Mouse (Mus musculus) kidney, postnatal 4 days (tissue): ENCODE results near the gene Ripply1.
A peak's percentile ranks its signal among the peaks of the same experiment; 100 is the strongest.

Experiments used
- DNase-seq, 2 experiments: peaks; one replicate each; pipeline ENCODE4 v3.0.0; 2021; ENCODE audit warnings: mixed read lengths in 2 of 2

Ripply1 gene

GRCm38 (mm10) chrX:139782278-139783044 is at the start of gene Ripply1:
Gene Ripply1, minus strand, starts transcription at chrX:139782353.
- DNase-seq: no peak

DNA sequence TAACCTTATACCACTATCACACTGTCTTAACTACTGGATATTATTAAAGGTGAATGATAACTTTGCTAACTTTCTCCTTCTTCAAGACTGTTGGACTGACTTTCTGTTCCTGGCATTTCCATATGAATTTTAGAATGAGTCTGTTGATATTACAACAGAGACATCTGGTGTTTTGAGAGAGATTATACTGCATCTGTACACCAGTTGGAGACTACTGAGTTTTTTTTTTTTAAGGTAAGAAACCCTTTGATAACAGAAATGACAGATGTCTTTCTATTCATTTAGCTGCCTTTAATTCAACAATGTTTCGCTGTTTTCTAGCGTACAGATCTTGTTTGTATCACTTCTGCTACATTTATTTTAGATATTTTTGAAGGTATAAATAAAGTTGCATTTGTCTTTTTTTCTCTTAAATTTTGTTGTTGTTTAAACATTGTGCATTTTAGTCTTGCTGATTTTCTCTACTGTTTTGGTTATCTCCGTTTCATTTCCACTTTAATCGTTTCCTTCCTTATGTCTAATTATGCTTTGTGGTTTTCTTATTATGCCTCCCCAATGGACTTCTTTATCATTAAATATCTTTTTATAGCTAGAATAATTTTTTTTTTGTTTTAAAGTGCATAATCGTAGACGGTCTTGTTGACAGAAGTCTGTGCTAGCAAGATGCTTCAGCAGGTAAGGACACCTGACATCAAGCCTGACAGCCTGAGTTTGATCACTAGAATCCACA is 46.4 kb upstream of the Ripply1 start:
- DNase-seq: no peak

DNA sequence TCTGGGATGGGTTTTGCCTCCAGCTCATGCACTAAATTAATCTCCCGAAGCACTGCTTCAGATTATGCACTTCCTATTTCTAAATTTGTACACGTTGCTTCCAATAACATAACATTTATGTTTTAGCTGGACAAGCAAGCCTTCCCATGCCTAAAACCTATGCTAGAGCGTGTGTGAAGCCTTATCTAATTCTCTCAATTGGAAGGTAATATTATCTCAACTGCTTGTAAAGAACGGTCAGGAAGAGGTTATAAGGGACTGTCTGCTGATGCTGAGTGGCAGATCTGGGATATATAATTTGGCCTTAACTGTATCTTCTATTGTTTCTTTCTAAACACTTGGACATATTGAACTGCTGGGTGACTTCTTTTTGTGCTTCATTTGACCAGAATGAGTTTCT is 44.8 kb upstream of the Ripply1 start:
- no peak for DNase-seq

GRCm38 (mm10) chrX:139825402-139825801 is 43.2 kb upstream of the Ripply1 start:
- no peak for DNase-seq

DNA sequence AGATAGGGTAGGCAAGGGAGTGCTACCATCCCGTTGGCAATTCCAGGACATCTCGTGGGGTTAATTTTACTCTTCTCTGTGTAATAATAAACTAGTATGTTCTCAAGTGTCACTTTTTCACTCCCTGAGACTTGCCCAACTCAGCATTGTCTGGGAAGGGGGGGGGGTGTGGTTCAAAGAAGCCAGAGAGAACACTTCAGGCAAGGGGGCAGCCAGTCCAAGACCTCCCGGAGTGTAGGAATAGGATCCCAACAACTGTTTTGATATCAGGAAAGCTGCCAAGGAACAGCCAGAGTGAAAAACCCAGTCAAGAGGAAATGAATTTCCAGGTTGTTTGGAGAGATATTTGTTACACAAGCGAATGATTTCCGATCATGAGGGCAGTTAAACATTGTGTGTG is 33.0 kb upstream of the Ripply1 start:
- peak in 1 of 2 experiments; percentile 10 for DNase-seq

DNA sequence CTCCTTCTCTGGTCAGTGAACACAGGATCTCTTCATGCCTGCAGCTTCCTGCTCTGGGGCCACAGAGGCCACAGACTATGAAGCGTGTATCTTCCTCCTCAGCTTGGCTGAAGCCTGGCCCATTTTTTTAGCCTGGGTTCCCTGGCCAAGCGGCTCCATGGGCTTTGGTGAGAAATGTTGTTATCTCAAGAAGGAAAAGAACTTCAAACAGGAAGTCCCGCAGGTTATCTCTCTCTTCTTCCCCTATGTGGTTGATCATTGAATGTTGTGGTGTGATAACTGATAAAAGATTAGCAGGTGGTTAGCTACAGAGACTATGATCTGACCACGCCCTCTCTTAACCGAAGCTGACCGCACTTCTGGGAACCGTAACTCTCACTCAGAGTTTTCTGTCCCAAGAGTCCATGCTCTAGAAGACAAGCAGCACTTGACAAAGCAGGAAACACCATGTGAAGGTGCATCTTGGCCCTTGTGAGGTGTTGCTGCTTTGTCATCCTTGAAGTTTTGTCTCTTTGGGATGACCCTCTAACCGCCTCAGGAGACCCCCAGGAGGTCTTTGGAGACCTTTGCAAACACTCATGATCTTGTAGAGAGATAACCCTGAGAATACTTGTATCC is 32.0 kb upstream of the Ripply1 start:
- DNase-seq: no peak

GRCm38 (mm10) chrX:139813299-139814002 is 31.3 kb upstream of the Ripply1 start:
- DNase-seq: no peak

GRCm38 (mm10) chrX:139812636-139813298 is 30.6 kb upstream of the Ripply1 start:
- peak in 1 of 2 experiments; percentile 9 for DNase-seq

GRCm38 (mm10) chrX:139808501-139808900 is 26.3 kb upstream of the Ripply1 start:
- peak in 1 of 2 experiments; percentile 8 for DNase-seq

- DNase-seq: peak; percentile 15 to 47
Observed at GRCm38 (mm10) chrX:139808085-139808484, 25.9 kb upstream of the Ripply1 start.

- DNase-seq: no peak
Observed at GRCm38 (mm10) chrX:139807391-139807790, 25.2 kb upstream of the Ripply1 start.

GRCm38 (mm10) chrX:139805918-139806317 is 23.8 kb upstream of the Ripply1 start:
- DNase-seq: no peak

- no peak for DNase-seq
Observed at GRCm38 (mm10) chrX:139803028-139803427, 20.9 kb upstream of the Ripply1 start.

- no peak for DNase-seq
Observed at GRCm38 (mm10) chrX:139800406-139800878, 18.3 kb upstream of the Ripply1 start, which contains the start of gene Cldn2. Gene Cldn2, plus strand, starts transcription at chrX:139800828.

DNA sequence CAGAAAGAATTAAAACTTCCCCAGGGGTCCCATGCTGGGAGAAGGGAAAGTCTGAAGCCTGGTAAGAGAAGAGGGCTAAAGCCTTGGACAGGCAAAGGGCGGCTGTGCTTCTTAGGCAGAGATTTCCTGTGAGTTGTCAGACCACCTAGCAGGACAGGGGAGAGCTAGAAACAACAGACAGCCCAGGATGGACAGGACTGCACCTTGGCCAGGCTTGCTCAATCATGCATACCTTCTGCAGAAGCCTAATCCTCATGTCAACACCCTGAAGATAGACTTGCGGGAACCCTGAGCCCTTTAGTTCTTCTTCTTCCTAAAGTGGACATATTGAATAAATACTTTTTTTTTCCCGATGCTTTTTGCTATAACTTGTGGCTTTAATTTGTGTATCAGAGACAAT is 17.8 kb upstream of the Ripply1 start:
- DNase-seq: no peak

- no peak for DNase-seq
Observed at GRCm38 (mm10) chrX:139797875-139798274, 15.7 kb upstream of the Ripply1 start.

DNA sequence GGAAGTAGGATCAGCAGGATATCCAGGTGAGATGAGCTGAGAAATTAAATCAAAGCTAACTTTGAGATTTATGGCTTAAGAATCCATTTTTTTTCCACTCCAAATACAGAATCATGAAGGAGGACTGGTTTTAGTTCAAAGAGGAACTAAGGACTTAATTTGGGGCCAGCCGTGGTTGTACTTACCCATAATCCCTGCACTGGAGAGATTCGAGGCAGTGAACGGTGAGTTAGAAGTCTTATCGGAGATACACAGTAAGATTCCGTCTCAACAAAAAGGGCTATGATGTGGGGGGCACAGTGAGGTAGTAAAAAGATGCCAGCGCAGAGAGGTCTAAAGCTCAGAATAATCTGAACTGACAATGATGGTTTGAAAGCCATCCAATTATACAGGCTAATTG is 13.9 kb upstream of the Ripply1 start:
- no peak for DNase-seq

DNA sequence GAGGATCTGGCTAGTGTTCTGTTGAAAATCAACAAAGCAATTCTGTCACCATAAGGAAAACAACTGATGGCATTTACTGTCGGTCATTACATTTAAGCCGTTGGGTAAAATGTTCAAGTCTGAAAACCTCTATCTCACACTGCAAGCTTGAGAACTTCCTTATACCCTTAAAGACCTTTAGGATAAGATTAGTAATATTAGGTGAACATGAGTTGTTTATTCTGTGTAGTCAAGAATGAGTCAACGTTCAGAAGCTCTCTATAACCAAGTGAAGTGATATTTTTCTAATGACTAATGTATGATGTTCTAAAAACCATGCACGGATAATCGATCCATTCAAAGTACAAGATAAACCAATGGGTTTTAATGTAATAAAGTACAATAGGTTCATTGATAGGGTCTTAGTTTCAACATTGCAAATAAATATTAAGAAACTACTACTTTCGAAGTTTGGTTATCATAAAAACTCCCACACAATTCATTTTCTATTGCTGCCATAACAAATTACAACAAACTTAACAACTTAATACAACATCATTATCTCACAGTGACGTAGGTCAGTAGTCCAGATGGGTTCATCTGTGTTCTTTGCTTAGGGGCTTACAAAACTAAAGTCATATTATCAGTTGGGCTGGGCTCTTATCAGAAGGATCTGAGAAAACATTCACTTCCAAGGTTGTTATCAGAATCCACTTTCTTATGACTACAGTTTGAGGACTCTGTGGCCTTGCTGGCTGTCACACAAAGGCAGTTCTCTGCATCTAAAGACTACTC is 12.1 kb upstream of the Ripply1 start:
- no peak for DNase-seq

DNA sequence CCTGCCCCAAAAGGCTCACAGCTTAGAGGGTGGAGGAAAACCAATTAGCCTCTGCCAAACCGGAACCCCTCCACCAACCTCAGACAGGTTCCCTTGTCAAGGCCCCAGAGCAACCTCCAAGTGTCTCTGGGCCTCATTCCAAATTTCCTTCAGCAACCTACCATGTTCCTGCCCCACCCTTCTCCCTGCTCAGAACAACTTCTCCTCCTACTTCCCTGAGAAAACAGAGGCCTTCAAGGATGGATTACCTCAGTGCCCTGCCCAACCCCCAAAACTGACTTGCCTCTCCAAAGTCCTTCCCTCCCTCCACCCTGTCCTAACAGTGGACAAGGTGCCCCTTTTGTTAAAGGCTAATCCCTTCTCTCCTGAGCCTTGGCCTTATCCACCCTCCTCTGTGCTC is 3.6 kb upstream of the Ripply1 start:
- peak in 1 of 2 experiments; percentile 35 for DNase-seq

DNA sequence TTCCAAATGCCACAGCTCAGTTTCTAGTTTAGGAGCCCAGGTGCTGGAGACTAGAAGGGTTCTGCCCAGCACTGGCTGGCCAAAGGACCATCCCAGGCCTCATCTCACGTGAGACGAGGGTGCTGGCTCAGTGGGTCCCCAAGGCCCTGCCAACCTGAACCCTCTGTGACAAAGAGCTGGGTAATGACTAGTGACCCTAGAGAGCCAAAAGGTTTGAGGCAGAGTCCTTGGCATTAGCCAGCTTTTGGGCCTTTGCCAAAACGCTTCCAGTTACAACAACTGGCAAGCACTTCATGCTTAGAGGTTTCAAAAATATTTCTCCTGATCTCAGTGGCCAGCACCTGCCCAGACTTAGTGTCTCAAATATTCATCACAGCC is 881 bp upstream of the Ripply1 start:
- no peak for DNase-seq

- no peak for DNase-seq
Observed at GRCm38 (mm10) chrX:139781563-139781962, 590 bp downstream of the Ripply1 start.

GRCm38 (mm10) chrX:139780988-139781387 is 1.2 kb downstream of the Ripply1 start:
- DNase-seq: no peak
